Mouse (Mus musculus): ENCODE measurements around the gene Abcg4.

GRCm38 (mm10) chr9:44251314-44251713 is 37.1 kb downstream of the Abcg4 start, which contains the start of gene Pdzd3:
- TF ChIP-seq CTCF (IDR thresholded peaks at IDR 0.05; ENCODE audit: control insufficient read depth, insufficient read depth, insufficient read length) (no peak), MYOD1 (IDR thresholded peaks at IDR 0.05; ENCODE audit: control insufficient read depth, insufficient read length, low read depth) (no peak), USF1 (IDR thresholded peaks at IDR 0.05; ENCODE audit: low read depth) (no peak)
